Mouse (Mus musculus): Measurements from ENCODE around the gene Cox5a.
A peak's percentile ranks its signal among the peaks of the same experiment; 100 is the strongest.

Cox5a gene

DNA sequence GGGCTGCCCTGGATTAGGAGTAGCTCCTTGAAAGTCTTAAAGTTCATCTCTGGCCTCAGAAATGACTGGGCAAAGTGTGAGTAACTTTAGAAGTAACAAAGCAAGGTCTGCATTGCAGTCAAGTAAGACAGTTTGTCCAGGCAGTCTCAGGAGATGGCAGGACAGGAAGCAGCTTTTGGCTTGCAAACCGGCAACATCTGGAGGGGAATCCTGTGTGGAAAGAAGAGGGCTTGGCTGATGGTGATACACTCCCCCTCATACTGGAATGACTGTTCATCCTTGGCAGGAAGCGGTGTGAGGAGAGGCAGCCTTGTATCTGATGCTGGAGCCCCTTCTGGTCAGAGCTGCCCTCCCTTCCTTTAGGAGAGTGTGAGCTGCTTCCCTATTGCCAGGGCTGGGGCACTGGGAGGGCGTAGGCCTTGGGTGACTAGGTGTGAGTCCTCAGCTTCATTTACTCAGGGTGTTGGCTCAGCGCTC, 41.9 kb downstream of the Cox5a start:
- peak; percentile 58 for DNase-seq (ENCODE audit: low spot score)

- DNase-seq (ENCODE audit: low spot score) = no peak
Measured at GRCm38 (mm10) chr9:57564609-57565008, 43.5 kb downstream of the Cox5a start.

DNA sequence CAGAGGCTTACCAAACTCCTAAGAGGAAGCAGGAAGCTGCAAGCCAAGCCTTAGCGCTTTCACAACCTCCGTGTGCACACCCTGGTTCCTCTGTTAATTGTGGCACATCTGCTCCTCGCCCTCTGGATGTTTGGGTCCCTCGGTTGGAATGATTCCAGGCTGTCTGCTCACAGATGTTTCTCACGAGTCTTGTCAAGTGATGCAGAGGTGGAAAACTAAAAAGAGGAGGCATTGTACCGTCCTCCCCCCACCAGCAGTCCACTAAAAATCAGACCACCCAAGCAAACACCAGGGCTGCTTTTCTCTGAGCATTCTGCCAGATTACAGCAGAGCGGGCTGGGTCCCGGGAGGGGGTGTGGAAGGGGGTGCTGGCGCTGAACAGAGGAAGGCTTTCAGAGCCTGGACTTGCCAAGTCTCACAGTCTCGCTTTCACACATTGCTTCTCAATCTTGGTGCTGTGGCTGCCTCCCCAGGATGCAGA, 44.7 kb downstream of the Cox5a start:
- DNase-seq (ENCODE audit: low spot score) = peak; percentile 41

GRCm38 (mm10) chr9:57566846-57567245, 45.8 kb downstream of the Cox5a start:
- DNase-seq (ENCODE audit: low spot score) = no peak

- DNase-seq (ENCODE audit: low spot score) = no peak
Measured at GRCm38 (mm10) chr9:57568500-57568899, 47.4 kb downstream of the Cox5a start.

DNA sequence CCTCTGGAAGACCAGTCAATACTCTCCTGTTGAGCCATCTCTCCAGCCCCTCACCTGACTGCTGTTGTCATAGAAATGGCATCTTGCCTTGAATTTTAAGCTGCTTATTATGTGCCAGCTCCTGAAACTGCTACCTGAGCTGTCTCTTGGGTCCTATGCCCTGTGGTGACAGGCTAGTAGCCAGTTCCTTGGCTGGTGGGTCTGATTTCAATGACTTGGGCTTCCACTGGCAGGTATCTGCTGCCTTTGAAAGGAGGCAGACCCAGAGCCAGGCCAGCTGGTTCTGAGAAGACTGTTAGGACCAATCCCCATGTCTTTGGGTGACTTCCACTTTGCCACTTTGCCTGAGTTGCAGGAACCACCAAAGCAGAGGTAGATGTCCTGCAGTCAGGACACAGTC, 53.3 kb downstream of the Cox5a start:
- no peak for DNase-seq (ENCODE audit: low spot score)

- DNase-seq (ENCODE audit: low spot score) = no peak
Measured at GRCm38 (mm10) chr9:57575577-57575976, 54.5 kb downstream of the Cox5a start.

DNA sequence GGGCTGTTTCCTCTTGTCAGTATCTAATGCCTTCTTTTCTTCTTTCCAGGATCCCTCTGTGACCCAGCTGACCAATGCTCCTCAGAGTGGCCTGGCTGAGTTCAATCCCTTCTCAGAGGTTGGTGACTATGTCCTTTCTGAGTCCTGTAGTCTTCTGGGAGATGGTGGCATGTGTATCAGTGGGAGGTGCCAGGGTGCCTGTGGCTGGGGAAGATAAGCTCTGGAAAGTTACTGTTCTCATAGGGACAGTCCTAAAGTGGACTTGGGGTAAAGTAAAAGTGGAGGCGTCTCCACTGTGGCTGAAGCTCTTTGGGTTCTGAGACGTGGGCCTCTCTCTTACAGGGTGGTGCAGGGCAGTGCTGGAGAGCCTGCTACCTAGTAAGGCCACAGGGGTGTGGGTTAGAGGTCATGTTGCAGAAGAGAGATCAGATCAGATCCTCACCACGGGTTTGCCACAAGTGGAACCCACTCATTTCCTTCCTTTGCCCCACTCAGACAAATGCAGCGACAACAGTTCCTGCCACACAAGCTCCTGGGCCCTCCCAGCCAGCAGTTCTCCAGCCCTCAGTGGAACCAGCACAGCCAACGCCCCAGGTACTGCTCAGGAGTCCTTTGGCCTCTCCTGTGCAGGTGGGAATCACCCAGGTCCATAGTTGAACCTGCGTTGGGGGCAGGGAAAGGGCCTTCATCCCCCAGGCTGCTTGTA, 56.2 kb downstream of the Cox5a start:
- DNase-seq (ENCODE audit: low spot score) = no peak
